Mouse (Mus musculus) mammary gland, adult 2 months (tissue): Measurements from ENCODE around the gene Rab25. TPM values are rescaled to one million over a fixed set of nuclear protein-coding genes. Genes with fewer than 3 reads are reported as not detected.

ENCODE experiments used
- polyA plus RNA-seq: library from polyadenylated mRNA; depleted of rRNA; stranded (reverse); fragments of >200 nt; gene quantifications from 2 replicates; pipeline ENCODE4 v1.2.3, GENCODE M21; 2012; ENCODE audit warnings: low replicate concordance; rRNA removed

The Rab25 gene
- 37.9 TPM in 2 replicates for polyA plus RNA-seq

GRCm38 (mm10) chr3:88548180-88548917 lies at the start of gene Rab25:
Rab25 (minus strand) TSS chr3:88548300.

DNA sequence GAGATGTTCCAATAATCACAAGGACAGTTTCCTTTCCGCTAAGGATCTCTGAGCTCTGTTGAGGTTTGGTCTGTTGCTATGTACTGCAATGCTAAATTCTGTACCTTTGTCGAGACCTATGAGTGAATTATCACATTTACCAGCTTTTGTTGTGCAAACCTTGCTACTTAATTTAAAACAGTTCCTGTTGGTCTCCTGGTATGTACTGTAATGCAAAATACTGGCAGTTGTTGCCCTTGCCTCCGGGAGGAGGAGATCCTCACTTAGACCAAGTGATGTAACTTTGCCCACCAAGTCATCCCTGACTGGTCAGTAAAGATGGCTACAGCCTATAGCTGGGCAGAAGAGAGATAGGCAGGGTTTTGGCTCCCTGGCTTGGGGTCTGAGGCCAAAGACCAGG lies 27.4 kb upstream of the Rab25 start, which contains the start of gene Ssr2:
Ssr2 (plus strand) TSS at position 337 of the 400 bp plus-strand sequence.

DNA sequence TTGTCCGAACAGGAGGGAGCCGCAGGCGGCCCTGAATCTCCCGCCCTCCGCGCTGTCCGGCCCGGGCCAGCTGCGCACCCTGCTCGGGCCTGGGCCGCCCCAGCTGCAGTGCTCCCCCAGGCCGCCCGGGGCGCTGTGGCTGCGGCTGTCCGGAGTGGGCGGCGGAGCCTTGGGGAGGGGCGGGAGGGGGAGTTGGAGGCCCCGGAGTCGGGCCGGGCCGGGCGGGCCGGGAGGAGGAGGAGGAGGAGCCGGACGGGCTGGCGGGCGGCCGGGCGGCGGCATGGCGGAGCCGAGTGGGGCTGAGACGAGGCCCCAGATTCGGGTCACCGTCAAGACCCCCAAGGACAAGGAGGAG lies 5.4 kb upstream of the Rab25 start, which contains the start of gene Ubqln4:
Ubqln4 (plus strand) TSS at position 234 of the 355 bp plus-strand sequence.

DNA sequence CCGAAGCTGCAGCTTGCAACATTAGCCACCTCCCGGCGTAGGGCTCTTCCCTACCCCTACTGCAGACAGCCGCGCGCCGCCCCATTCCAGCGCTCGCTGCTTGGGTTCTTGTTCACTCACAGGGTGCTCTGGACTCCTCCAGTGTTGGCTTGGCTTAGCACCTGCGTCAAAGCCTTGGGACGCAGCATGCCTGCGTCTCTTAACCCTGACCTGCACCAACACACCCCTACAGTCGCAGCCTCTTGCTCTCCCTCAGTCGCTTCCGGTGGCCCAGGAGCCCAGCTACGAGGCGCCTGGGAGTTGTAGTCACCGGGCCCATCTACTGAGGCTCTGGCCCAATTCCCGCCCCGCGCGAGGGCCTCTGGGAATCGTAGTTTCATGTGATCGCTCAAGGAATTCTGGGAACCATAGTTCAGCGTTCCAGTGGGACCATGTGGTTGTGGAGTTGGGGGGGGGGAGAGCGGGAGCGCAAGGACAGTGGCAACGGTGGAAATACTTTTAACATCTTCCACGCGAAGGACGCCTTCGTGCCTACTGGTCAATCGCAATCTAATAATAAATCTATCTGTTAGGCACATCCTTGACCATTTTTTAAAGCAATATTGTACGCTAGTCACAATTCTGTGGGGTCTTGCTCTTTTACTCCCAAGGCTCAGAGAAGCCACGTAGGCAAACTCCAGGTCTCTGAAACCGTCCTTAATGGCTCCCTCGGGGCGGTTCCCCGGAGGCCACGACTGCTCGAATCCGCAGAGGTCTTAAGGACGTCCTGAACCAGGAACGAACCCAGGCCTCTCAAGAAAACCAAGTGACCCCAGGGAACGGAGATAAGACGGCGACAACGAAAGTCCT lies 4.8 kb upstream of the Rab25 start, which contains the start of gene Lamtor2:
Lamtor2 (minus strand) TSS at position 399 of the 849 bp plus-strand sequence.

DNA sequence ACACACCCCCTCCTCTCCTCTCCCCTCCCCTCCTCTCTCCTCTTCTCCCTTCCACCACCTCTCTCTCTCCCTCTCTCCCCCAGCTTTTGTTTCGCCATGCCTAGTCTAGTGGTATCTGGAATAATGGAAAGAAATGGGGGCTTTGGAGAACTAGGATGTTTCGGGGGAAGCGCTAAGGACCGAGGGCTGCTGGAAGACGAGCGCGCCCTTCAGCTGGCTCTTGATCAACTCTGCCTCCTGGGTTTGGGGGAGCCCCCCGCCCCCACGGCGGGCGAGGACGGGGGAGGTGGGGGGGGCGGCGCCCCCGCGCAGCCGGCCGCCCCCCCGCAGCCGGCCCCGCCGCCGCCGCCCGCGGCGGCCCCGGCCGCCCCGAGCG lies 15.8 kb downstream of the Rab25 start, which contains the start of gene Mex3a:
Mex3a (plus strand) TSS at position 97 of the 376 bp plus-strand sequence.

DNA sequence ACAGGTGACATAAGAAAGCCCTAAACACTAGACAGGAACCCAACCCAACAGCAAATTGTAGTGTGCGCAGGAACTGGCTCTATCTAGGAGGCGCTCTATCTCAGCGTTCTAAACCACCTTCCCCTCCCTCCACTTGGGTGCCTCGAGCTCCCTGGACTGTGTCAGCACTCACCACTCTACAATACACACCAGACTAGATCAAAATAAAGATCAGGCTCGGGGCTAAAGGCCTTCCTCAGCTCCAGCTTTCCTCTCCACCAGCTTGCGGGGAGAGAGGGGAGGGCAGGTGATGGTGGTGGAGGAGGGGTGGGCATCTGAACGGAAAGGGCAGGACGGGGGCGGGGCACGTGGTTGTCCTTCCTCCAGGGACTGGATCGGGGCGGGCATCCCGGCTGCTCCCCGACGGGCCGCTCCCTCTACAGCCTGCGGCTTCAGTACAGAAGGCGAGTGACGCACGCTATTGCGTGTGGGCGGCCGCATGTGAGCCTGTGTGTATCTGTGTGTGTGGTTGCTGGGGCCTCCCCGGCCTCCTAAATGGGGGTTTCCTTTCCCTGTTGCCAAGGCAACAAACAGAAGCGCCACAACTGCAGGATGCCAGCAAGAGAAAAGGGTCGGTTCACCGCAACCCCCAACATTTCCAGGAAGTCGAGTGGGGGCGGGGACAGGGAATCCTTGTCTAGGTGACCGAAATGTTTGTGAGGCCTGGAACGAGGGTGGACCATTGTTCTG lies 38.2 kb downstream of the Rab25 start, which contains the start of gene Lmna:
Lmna (minus strand) TSS at position 265 of the 729 bp plus-strand sequence.

Other genes with a start within 250 kb of the Rab25 start
- gene Glmp, start 223.3 kb downstream of the Rab25 start, polyA plus RNA-seq: 192 and 236 TPM in 2 replicates
- gene Tmem79, start 212.2 kb downstream of the Rab25 start, polyA plus RNA-seq: 50.4 and 56.7 TPM in 2 replicates
- 70.8 and 88.2 TPM in 2 replicates for gene Smg5, start 212.0 kb downstream of the Rab25 start, polyA plus RNA-seq
- 28.9 and 30.2 TPM in 2 replicates for gene Paqr6, start 183.7 kb downstream of the Rab25 start, polyA plus RNA-seq
- gene Bglap3, start 175.6 kb downstream of the Rab25 start, polyA plus RNA-seq: 8.9 and 9.9 TPM in 2 replicates
- not detected in 2 replicates for gene Bglap2, start 169.6 kb downstream of the Rab25 start, polyA plus RNA-seq
- gene Bglap, start 163.8 kb downstream of the Rab25 start, polyA plus RNA-seq: 0.55 TPM in 1 of 2 replicates, not detected in the other
- gene Pmf1, start 138.0 kb downstream of the Rab25 start, polyA plus RNA-seq: 50.2 and 72.9 TPM in 2 replicates
- 49.5 and 78.7 TPM in 2 replicates for gene Slc25a44, start 123.2 kb downstream of the Rab25 start, polyA plus RNA-seq
- gene Sema4a, start 87.1 kb downstream of the Rab25 start, polyA plus RNA-seq: 118 and 144 TPM in 2 replicates
- 226 and 360 TPM in 2 replicates for gene Lmna, start 38.3 kb downstream of the Rab25 start, polyA plus RNA-seq
- 2.5 and 3.5 TPM in 2 replicates for gene Mex3a, start 15.9 kb downstream of the Rab25 start, polyA plus RNA-seq
- gene Lamtor2, start 4.8 kb upstream of the Rab25 start, polyA plus RNA-seq: 121 and 137 TPM in 2 replicates
- 65.3 and 82.9 TPM in 2 replicates for gene Ubqln4, start 5.5 kb upstream of the Rab25 start, polyA plus RNA-seq
- 135 and 181 TPM in 2 replicates for gene Ssr2, start 27.6 kb upstream of the Rab25 start, polyA plus RNA-seq
- 79.4 and 105 TPM in 2 replicates for gene Arhgef2, start 57.7 kb upstream of the Rab25 start, polyA plus RNA-seq
- not detected in 2 replicates for gene Rxfp4, start 104.8 kb upstream of the Rab25 start, polyA plus RNA-seq
- 62.8 and 78.3 TPM in 2 replicates for gene Khdc4, start 137.5 kb upstream of the Rab25 start, polyA plus RNA-seq
- 38.7 and 55.6 TPM in 2 replicates for gene Rit1, start 168.5 kb upstream of the Rab25 start, polyA plus RNA-seq
- gene Syt11, start 226.9 kb upstream of the Rab25 start, polyA plus RNA-seq: 5.2 and 8.2 TPM in 2 replicates